8 mouse cellular contexts compared by ENCODE assay signal in genomic region chr2:147433120-147433519, GRCm38 (mm10).
DNase-seq lines count a peak whose midpoint lies in the region; ATAC-seq lines count a peak whose summit lies in the region.

No protein-coding gene starts in this region.

- H3K27ac ChIP-seq in midbrain, embryonic 10.5 days (replicated peaks) = no peak overlapping the region
- no peak overlapping the region for H3K27ac ChIP-seq in midbrain, embryonic 13.5 days
- H3K27ac ChIP-seq in midbrain, embryonic 14.5 days (replicated peaks; ENCODE audit: low read depth, low read length) = no peak overlapping the region

- peak; percentile 7 for DNase-seq in gastrocnemius, postnatal 14 days
- no peak for DNase-seq in gastrocnemius, adult 18-20 months (ENCODE audit: low spot score)
- DNase-seq in midbrain, embryonic 10.5 days (ENCODE audit: low spot score) = peak; percentile 35
- peak; percentile 9 to 40 for DNase-seq in cerebellum, postnatal 25 days
- peak; percentile 45 for DNase-seq in midbrain, embryonic 14.5 days

- no peaks in the 10 kb centered on the region for H3K27me3 ChIP-seq in midbrain, embryonic 10.5 days (ENCODE audit: low read depth, poor library complexity, severe bottlenecking)
- H3K27me3 ChIP-seq in midbrain, embryonic 13.5 days = no peaks in the 10 kb centered on the region
- no peaks in the 10 kb centered on the region for H3K27me3 ChIP-seq in midbrain, embryonic 14.5 days (ENCODE audit: control insufficient read depth, insufficient read depth, low read length)

- H3K4me2 ChIP-seq in midbrain, embryonic 13.5 days (replicated peaks) = no peak overlapping the region
- no peak overlapping the region for H3K4me2 ChIP-seq in midbrain, embryonic 14.5 days (ENCODE audit: low read length)

- no peak for ATAC-seq in midbrain, embryonic 13.5 days
- ATAC-seq in midbrain, embryonic 14.5 days (ENCODE audit: low FRiP score, low TSS enrichment) = no peak
- no peak for ATAC-seq in erythroblast, adult 5-6 weeks (replicated peaks; ENCODE audit: low FRiP score, poor library complexity, severe bottlenecking)
- no peak for ATAC-seq in megakaryocyte, adult 5-6 weeks (ENCODE audit: poor library complexity, severe bottlenecking)

- H3K4me1 ChIP-seq in midbrain, embryonic 10.5 days = no peaks in the 10 kb centered on the region
- H3K4me1 ChIP-seq in midbrain, embryonic 13.5 days (replicated peaks) = no peaks in the 10 kb centered on the region
- H3K4me1 ChIP-seq in midbrain, embryonic 14.5 days (ENCODE audit: control insufficient read depth, insufficient read depth, low read length) = no peaks in the 10 kb centered on the region

- H3K4me3 ChIP-seq in midbrain, embryonic 10.5 days = no peak overlapping the region
- no peak overlapping the region for H3K4me3 ChIP-seq in midbrain, embryonic 13.5 days (replicated peaks)
- no peak overlapping the region for H3K4me3 ChIP-seq in midbrain, embryonic 14.5 days (replicated peaks; ENCODE audit: low read depth, low read length)

- intact Hi-C loops in gastrocnemius, postnatal 14 days (cut with DNase I; ENCODE audit: low total_unique reads) = no loop called here

- H3K36me3 ChIP-seq in midbrain, embryonic 10.5 days = no peaks in the 10 kb centered on the region
- no peaks in the 10 kb centered on the region for H3K36me3 ChIP-seq in midbrain, embryonic 13.5 days
- H3K36me3 ChIP-seq in midbrain, embryonic 14.5 days (ENCODE audit: control insufficient read depth, insufficient read depth, low read length) = no peaks in the 10 kb centered on the region

- WGBS in midbrain, embryonic 10.5 days = 30% methylated on average over 5 of the region's 5 CpGs
- 24% methylated on average over 5 of the region's 5 CpGs for WGBS in midbrain, embryonic 13.5 days
- WGBS in midbrain, embryonic 14.5 days = 31% methylated on average over 5 of the region's 5 CpGs

- H3K9me3 ChIP-seq in midbrain, embryonic 10.5 days (replicated peaks) = no peaks in the 10 kb centered on the region
- no peaks in the 10 kb centered on the region for H3K9me3 ChIP-seq in midbrain, embryonic 13.5 days
- H3K9me3 ChIP-seq in midbrain, embryonic 14.5 days (ENCODE audit: control insufficient read depth, low read length) = no peaks in the 10 kb centered on the region

- no peak overlapping the region for H3K9ac ChIP-seq in midbrain, embryonic 13.5 days (replicated peaks)
- H3K9ac ChIP-seq in midbrain, embryonic 14.5 days (replicated peaks; ENCODE audit: low read length) = no peak overlapping the region
